Mouse (Mus musculus) stomach, postnatal 0 days (tissue): ENCODE measurements around the gene Isy1.

Source experiments
- CTCF ChIP-seq: IDR thresholded peaks from 2 replicates; pipeline ENCODE4 v1.5.1; 2016; ENCODE audit warnings: antibody characterized with exemption, low read depth, mild to moderate bottlenecking, moderate library complexity
- EP300 ChIP-seq: optimal IDR thresholded peaks from 2 replicates; pipeline ENCODE3; 2016; ENCODE audit warnings: antibody characterized with exemption

- no peak for TF ChIP-seq CTCF
- TF ChIP-seq EP300 = no peak
Observed at GRCm38 (mm10) chr6:87866211-87866610, 27.6 kb upstream of the Isy1 start.
